Mouse (Mus musculus) midbrain, embryonic 16.5 days (tissue): ENCODE results near the gene Wars2. TPM values are rescaled to one million over a fixed set of nuclear protein-coding genes. Genes with fewer than 3 reads are reported as not detected.
A peak's percentile ranks its signal among the peaks of the same experiment; 100 is the strongest.

Experiments
- ATAC-seq: fragments of 200-750 bp; cut with Nextera tagmentation; 2 replicates; pipeline ENCODE4 v1.8.0; 2017; ENCODE audit warnings: moderate TSS enrichment
- H3K27ac ChIP-seq: fragments of 300-500 bp; sonication (generic); 2 replicates; pipeline ENCODE4 v1.5.1; 2014; ENCODE audit warnings: mild to moderate bottlenecking, low read length, mixed read lengths
- H3K27me3 ChIP-seq: fragments of 300-500 bp; sonication (generic); 2 replicates; pipeline ENCODE4 v1.6.1; 2014; ENCODE audit warnings: low read depth, low read length, mixed read lengths; ENCODE audit not compliant: control insufficient read depth, insufficient read depth
- H3K36me3 ChIP-seq: fragments of 300-500 bp; sonication (generic); 2 replicates; pipeline ENCODE4 v1.6.1; 2014; ENCODE audit warnings: mild to moderate bottlenecking, low read length, moderate library complexity, mixed read lengths; ENCODE audit not compliant: control insufficient read depth, insufficient read depth
- H3K4me1 ChIP-seq: fragments of 300-500 bp; sonication (generic); 2 replicates; pipeline ENCODE4 v1.6.1; 2014; ENCODE audit warnings: mild to moderate bottlenecking, low read length, mixed read lengths; ENCODE audit not compliant: control insufficient read depth, insufficient read depth
- H3K4me2 ChIP-seq: fragments of 300-500 bp; sonication (generic); 2 replicates; pipeline ENCODE4 v1.6.1; 2014; ENCODE audit warnings: mild to moderate bottlenecking, low read length, mixed read lengths
- H3K4me3 ChIP-seq: fragments of 300-500 bp; sonication (generic); 2 replicates; pipeline ENCODE4 v1.5.1; 2014; ENCODE audit warnings: low read depth, mild to moderate bottlenecking, low read length, moderate library complexity, mixed read lengths
- H3K9ac ChIP-seq: fragments of 300-500 bp; sonication (generic); 2 replicates; pipeline ENCODE4 v1.6.1; 2014; ENCODE audit warnings: low read depth, low read length, mixed read lengths
- H3K9me3 ChIP-seq: fragments of 300-500 bp; sonication (generic); replicated peaks from 2 replicates; pipeline ENCODE4 v1.6.1; 2014; ENCODE audit warnings: mild to moderate bottlenecking, low read length, mixed read lengths; ENCODE audit not compliant: control insufficient read depth, poor library complexity, severe bottlenecking
- WGBS: fragments of 180-500 bp; shearing (Covaris S2); extraction: QIAGEN DNeasy Blood & Tissue Kit; methylation state at CpG from one replicate; pipeline ENCODE4 v1.1.7; 2014; 5-methylcytosine and 5-hydroxymethylcytosine counted together
- polyA plus RNA-seq: library from polyadenylated mRNA; unstranded; fragments of >200 nt; fragmentation: Nextera tagmentation; extraction: Ambion mirVana; gene quantifications from 2 replicates; pipeline ENCODE4 v1.2.1, GENCODE M21; 2015

Wars2 gene
- polyA plus RNA-seq, 1 experiment from 2014 or later = 7.2 TPM

DNA sequence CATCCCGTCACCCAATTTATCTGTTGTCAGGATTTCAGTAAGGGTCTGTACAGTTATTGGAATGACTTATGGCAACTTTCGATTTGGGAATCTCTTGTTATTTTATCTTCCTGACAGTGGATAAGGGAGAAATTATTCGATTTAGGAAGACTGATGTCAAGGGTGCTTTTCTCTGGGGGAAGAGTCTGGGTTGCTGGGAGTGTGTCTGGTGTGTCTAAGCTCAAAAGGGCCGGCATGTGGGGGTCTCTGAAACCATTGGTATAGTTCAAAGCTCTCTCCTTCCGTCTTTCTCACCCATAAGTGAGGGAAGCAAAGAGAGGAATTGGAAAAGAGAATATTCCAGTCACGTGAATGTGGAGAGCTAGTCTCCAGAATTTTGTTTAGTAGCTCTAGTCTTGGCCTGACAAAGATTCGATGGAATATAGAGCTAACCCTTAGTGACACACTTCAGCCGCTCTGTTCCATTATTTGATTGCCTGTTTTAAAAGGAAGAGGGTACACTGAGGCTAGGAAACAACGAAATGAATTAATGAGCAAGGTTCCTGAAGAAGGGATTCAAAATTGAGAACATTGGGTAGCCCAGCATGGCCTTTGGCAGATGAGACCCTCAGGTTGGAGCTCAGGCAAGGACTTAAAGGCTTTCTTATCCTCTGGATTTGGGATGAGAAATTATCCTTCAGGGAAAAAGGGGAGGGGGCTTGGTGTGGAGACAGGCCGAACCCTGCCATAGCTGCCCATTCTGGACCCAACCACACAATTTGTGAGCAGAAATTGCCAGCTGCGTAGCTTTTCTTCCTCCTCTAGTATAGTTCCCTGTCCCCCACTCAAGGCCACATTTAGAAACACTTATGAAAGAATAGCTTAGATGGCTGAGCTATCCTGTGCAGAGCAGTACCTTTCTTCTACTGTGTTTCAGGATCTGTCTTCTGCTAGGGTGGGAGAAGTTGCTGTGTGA lies 114.8 kb downstream of the Wars2 start:
- H3K27ac ChIP-seq = no peak overlapping the region
- WGBS = 8% methylated on average over 11 of the region's 11 CpGs
- no peak overlapping the region for H3K9ac ChIP-seq
- H3K27me3 ChIP-seq = peaks cover 73% of the 10 kb centered on the region
- ATAC-seq = no peak
- no peak overlapping the region for H3K4me3 ChIP-seq
- no peak overlapping the region for H3K4me2 ChIP-seq
- no peaks in the 10 kb centered on the region for H3K36me3 ChIP-seq
- H3K9me3 ChIP-seq = no peaks in the 10 kb centered on the region; the same call in 1 of the 2 replicates
- H3K4me1 ChIP-seq = peaks cover 6% of the 10 kb centered on the region; the same call in 1 of the 2 replicates

DNA sequence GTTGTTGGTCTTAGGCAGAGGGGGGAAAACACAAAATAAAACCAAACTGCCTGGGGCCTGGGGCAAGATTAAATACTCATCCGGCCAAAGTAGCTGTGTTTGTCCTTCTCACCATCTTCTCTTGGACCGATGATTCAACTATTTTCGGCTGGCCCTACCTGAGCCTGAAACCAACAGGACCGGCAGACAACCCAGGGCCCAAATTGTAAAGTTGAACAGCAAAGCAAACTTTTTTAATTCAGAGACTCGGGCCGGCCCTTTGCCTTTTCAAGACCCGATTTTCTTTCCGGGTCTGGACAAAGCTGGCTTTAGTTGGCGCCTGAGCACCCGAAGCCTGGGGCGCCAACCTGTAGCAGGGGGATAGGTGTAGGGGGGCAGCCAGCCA lies 115.5 kb downstream of the Wars2 start:
- H3K4me3 ChIP-seq = no peak overlapping the region
- no peak overlapping the region for H3K9ac ChIP-seq
- no peak for ATAC-seq
- H3K36me3 ChIP-seq = no peaks in the 10 kb centered on the region
- no peak overlapping the region for H3K27ac ChIP-seq
- 2% methylated on average over 11 of the region's 11 CpGs for WGBS
- H3K4me2 ChIP-seq = no peak overlapping the region
- H3K4me1 ChIP-seq = peaks cover 6% of the 10 kb centered on the region; the same call in 1 of the 2 replicates
- peaks cover 67% of the 10 kb centered on the region for H3K27me3 ChIP-seq
- no peaks in the 10 kb centered on the region; the same call in 1 of the 2 replicates for H3K9me3 ChIP-seq

DNA sequence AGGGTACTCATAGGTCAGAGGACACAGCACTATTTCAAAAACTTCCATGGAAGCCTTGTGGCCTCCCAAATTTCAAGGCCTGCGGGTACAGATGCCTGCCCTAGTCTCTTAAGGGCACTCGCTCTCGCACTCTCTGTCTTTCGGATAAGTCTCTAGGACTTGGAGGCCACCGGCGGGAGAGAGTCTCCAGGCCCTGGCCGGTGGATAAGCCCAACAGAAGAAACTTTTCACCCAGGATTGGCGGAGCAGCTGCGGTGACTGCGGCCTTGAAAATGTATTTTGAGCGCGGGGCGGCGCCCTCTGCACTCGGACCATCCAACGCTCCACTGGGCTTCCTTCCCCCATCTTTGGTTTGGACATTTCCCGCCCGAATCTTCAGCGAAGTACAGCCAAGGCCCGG lies 115.9 kb downstream of the Wars2 start:
- Histone ChIP-seq H3K9me3 (no peaks in the 10 kb centered on the region; the same call in 1 of the 2 replicates), H3K36me3 (no peaks in the 10 kb centered on the region), H3K4me3 (no peak overlapping the region), H3K27ac (no peak overlapping the region), H3K27me3 (peaks cover 66% of the 10 kb centered on the region), H3K4me2 (no peak overlapping the region), H3K9ac (no peak overlapping the region), H3K4me1 (peaks cover 6% of the 10 kb centered on the region; the same call in 1 of the 2 replicates)
- 2% methylated on average over 20 of the region's 20 CpGs for WGBS
- no peak for ATAC-seq

DNA sequence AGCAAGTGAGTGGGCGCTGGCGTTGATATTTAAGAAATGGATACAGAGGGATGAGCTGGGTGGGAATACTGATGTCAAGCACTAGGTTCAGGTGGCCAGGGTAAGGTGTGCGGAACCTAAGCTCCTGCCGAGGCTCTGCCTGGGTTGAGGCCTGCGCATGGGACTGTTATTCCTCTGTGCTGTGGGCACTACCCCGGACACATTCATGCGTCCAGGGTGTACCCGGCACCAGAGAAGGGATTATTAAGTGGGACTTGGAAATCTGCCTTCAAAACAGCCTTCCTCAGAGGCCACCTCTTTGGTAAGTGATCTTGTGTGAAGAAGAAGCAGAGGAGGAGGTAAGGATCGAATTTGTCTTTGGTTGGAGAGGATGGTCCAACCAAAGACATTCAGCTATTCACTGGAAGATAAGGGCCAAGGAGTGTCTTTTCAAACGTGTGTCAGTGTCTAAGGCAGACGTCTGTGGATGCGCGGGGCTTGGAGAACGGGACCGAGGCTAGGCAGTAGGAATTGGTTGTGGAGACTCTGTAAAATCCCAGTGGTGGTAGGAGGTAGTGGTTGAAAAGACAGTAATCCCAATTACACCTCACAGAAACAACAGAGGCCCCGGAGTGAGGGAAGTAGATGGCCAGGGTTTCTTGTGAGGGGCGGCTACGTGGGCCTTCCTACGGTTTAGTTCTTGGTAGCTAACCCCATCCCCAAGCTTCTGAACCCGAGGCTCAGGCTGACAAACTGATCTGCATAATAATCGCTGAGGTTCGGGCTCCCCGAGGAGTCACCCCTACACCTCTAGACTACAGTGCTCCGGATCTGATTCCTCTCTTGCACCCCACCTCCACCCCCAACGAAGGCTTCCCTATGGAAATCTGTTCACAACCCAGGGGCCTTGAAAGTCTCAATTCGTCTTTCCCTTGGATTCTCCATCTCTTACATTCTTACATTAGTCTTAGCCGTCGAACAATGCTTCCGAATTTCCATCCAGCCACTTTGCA lies 117.0 kb downstream of the Wars2 start:
- H3K36me3 ChIP-seq = no peaks in the 10 kb centered on the region
- H3K4me2 ChIP-seq = no peak overlapping the region
- no peak overlapping the region for H3K9ac ChIP-seq
- H3K4me3 ChIP-seq = no peak overlapping the region
- peaks cover 6% of the 10 kb centered on the region; the same call in 1 of the 2 replicates for H3K4me1 ChIP-seq
- no peak for ATAC-seq
- no peaks in the 10 kb centered on the region; the same call in 1 of the 2 replicates for H3K9me3 ChIP-seq
- H3K27me3 ChIP-seq = peaks cover 72% of the 10 kb centered on the region
- no peak overlapping the region for H3K27ac ChIP-seq
- WGBS = 1% methylated on average over 29 of the region's 29 CpGs

DNA sequence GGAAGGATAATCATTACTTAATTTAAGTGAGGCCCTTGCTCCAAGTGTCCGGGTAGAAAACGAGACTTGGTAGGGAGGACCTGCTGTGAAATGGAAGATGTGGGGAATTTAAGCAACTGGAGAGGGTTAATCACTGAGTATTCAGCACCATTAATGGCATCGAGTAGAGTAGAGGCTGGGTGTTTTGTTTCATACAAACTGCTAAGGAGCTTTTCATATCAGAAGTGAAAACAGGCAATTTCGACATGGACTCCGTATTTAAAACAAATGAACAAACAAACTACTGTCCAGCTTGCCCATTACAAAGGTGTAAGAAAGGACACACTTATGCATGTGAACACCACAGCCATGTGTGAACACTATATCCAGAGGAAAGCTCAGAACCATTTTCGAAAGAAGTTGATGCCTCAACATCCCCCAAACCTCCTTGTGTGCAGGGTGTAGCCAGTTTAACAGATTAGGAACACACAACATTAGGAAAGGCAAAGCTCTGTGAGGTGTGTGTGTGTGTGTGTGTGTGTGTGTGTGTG lies 118.9 kb downstream of the Wars2 start:
- H3K36me3 ChIP-seq = no peaks in the 10 kb centered on the region
- H3K4me3 ChIP-seq = no peak overlapping the region
- H3K4me2 ChIP-seq = no peak overlapping the region
- no peaks in the 10 kb centered on the region; the same call in 1 of the 2 replicates for H3K9me3 ChIP-seq
- H3K4me1 ChIP-seq = no peaks in the 10 kb centered on the region
- ATAC-seq = no peak
- no peak overlapping the region for H3K27ac ChIP-seq
- no peak overlapping the region for H3K9ac ChIP-seq
- H3K27me3 ChIP-seq = peaks cover 78% of the 10 kb centered on the region
- whole genome bisulfite sequencing = 4% methylated on average over 6 of the region's 6 CpGs

DNA sequence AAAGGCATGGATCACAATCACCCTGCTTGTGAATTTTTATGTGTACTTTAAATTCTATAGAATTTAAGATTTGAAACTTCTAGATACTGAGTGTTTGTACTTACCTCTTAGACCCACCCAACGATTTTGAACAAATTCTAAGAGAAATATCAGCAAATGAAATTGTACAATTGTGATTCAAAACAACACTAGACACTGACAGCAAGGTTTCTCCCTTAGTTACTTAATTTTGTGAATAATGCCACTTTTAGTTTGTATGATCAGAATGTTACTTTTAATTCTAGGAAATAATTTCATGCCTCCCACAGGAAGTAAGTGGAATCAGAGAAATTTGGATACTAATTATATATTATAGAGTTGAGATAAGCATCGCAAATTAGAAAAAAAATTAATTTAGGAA lies 119.5 kb downstream of the Wars2 start:
- H3K27me3 ChIP-seq = peaks cover 80% of the 10 kb centered on the region
- WGBS = 29% methylated on average over 2 of the region's 2 CpGs

DNA sequence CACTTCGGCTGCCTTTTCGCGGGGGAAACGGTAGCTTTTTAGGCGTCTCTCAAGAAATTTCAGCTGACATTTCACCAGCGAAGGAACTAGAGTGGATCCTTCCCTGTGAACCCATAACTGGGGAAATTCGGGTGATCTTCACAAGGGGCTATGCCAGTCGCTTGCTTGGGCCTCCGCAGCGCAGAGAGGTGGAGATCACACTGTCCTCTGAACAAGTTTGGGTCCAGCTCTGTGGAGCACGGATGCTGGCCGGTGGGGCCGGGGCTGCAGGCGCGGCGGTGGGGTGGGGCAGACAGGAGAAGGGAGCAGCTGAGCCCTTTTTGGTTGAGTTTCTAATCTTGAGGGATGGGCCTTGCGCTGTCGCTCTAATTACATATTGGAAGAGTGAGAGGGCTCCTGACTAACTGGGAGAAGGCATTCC lies 120.5 kb downstream of the Wars2 start:
- H3K4me2 ChIP-seq = no peak overlapping the region
- no peaks in the 10 kb centered on the region for H3K36me3 ChIP-seq
- H3K4me3 ChIP-seq = no peak overlapping the region
- H3K9ac ChIP-seq = no peak overlapping the region
- peaks cover 79% of the 10 kb centered on the region for H3K27me3 ChIP-seq
- no peak for ATAC-seq
- no peaks in the 10 kb centered on the region for H3K4me1 ChIP-seq
- WGBS = 2% methylated on average over 18 of the region's 18 CpGs
- no peaks in the 10 kb centered on the region for H3K9me3 ChIP-seq
- H3K27ac ChIP-seq = no peak overlapping the region

More for the DNA sequence above, 119.5 kb downstream of the Wars2 start:
- H3K9me3 ChIP-seq = no peaks in the 10 kb centered on the region
- no peak overlapping the region for H3K9ac ChIP-seq
- H3K36me3 ChIP-seq = no peaks in the 10 kb centered on the region
- H3K4me3 ChIP-seq = no peak overlapping the region
- no peaks in the 10 kb centered on the region for H3K4me1 ChIP-seq
- ATAC-seq = no peak
- H3K4me2 ChIP-seq = no peak overlapping the region
- no peak overlapping the region for H3K27ac ChIP-seq

DNA sequence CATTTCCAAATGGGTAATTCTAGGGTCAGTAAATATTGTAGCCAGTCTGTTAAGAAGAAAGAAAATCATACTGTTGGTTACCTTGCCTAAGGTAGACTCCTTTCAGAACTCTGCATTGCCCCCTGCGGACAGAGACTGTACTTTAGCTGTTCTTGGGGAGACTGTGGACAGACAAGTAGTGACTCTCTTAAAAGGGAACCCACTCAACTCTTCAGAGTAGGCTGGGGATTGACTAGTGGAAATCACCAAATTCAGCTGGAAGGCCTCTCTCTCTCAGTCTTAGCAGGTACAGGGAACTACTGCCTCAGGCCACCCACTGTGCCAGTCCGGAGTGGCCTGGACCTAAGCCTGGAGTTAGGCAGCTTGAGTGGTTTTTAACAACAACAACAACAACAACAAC lies 121.1 kb downstream of the Wars2 start:
- 2% methylated on average over 2 of the region's 2 CpGs for WGBS
- H3K9ac ChIP-seq = no peak overlapping the region
- no peak overlapping the region for H3K27ac ChIP-seq
- no peak overlapping the region for H3K4me2 ChIP-seq
- ATAC-seq = 0 out of 2 replicates have a peak, but pooled peaks have one; percentile 46
- H3K36me3 ChIP-seq = no peaks in the 10 kb centered on the region
- no peak overlapping the region for H3K4me3 ChIP-seq
- H3K9me3 ChIP-seq = no peaks in the 10 kb centered on the region
- H3K4me1 ChIP-seq = no peaks in the 10 kb centered on the region
- peaks cover 74% of the 10 kb centered on the region for H3K27me3 ChIP-seq
